Mouse (Mus musculus): ENCODE data around the gene Tmcc3. TPM values are rescaled to one million over a fixed set of nuclear protein-coding genes. Genes with fewer than 3 reads are reported as not detected.

The Tmcc3 gene
- polyA plus RNA-seq, 1 experiment, result 14.8 TPM

GRCm38 (mm10) chr10:94545259-94546019, 233.7 kb downstream of the Tmcc3 start:
- H3K9ac ChIP-seq (ENCODE audit: low read depth, poor library complexity, severe bottlenecking), result no peak overlapping the region
- H3K4me3 ChIP-seq (ENCODE audit: low read depth, low read length), result no peak overlapping the region
- no peak for TF ChIP-seq POLR2A (IDR thresholded peaks at IDR 0.05; ENCODE audit: insufficient read depth, low read length)
- TF ChIP-seq EP300 (IDR thresholded peaks at IDR 0.05; ENCODE audit: insufficient read depth, low read depth, low read length), result no peak
- no peak for TF ChIP-seq CTCF (IDR thresholded peaks at IDR 0.05; ENCODE audit: low read depth, low read length)
- no peak overlapping the region for H3K27ac ChIP-seq (ENCODE audit: insufficient read depth, low read length)
- H3K36me3 ChIP-seq (ENCODE audit: control insufficient read depth, insufficient read depth, low read length, poor library complexity, severe bottlenecking), result no peaks in the 10 kb centered on the region
- H3K4me1 ChIP-seq (ENCODE audit: control insufficient read depth, insufficient read depth, low read length), result peaks cover 2% of the 10 kb centered on the region
- no peaks in the 10 kb centered on the region; the same call in 1 of the 2 replicates for H3K9me3 ChIP-seq (replicated peaks; ENCODE audit: control insufficient read depth, insufficient read depth, low read length, poor library complexity, severe bottlenecking)
- H3K27me3 ChIP-seq (ENCODE audit: control insufficient read depth, insufficient read depth, low read length, poor library complexity, severe bottlenecking), result no peaks in the 10 kb centered on the region

- no peak overlapping the region for H3K4me3 ChIP-seq (ENCODE audit: low read depth, low read length)
- no peak overlapping the region for H3K27ac ChIP-seq (ENCODE audit: insufficient read depth, low read length)
- H3K9ac ChIP-seq (ENCODE audit: low read depth, poor library complexity, severe bottlenecking), result no peak overlapping the region
- no peak for TF ChIP-seq EP300 (IDR thresholded peaks at IDR 0.05; ENCODE audit: insufficient read depth, low read depth, low read length)
- TF ChIP-seq POLR2A (IDR thresholded peaks at IDR 0.05; ENCODE audit: insufficient read depth, low read length), result no peak
- TF ChIP-seq CTCF (IDR thresholded peaks at IDR 0.05; ENCODE audit: low read depth, low read length), result no peak
- H3K27me3 ChIP-seq (ENCODE audit: control insufficient read depth, insufficient read depth, low read length, poor library complexity, severe bottlenecking), result no peaks in the 10 kb centered on the region
- no peaks in the 10 kb centered on the region for H3K36me3 ChIP-seq (ENCODE audit: control insufficient read depth, insufficient read depth, low read length, poor library complexity, severe bottlenecking)
- H3K4me1 ChIP-seq (ENCODE audit: control insufficient read depth, insufficient read depth, low read length), result peaks cover 2% of the 10 kb centered on the region
- no peaks in the 10 kb centered on the region for H3K9me3 ChIP-seq (replicated peaks; ENCODE audit: control insufficient read depth, insufficient read depth, low read length, poor library complexity, severe bottlenecking)
These were observed 234.9 kb downstream of the Tmcc3 start for GRCm38 (mm10) chr10:94546617-94547016.

GRCm38 (mm10) chr10:94549511-94550232, 237.9 kb downstream of the Tmcc3 start:
- TF ChIP-seq EP300 (IDR thresholded peaks at IDR 0.05; ENCODE audit: insufficient read depth, low read depth, low read length) (no peak), POLR2A (IDR thresholded peaks at IDR 0.05; ENCODE audit: insufficient read depth, low read length) (no peak), CTCF (IDR thresholded peaks at IDR 0.05; ENCODE audit: low read depth, low read length) (no peak)
- Histone ChIP-seq H3K36me3 (ENCODE audit: control insufficient read depth, insufficient read depth, low read length, poor library complexity, severe bottlenecking) (no peaks in the 10 kb centered on the region), H3K4me3 (ENCODE audit: low read depth, low read length) (no peak overlapping the region), H3K9me3 (replicated peaks; ENCODE audit: control insufficient read depth, insufficient read depth, low read length, poor library complexity, severe bottlenecking) (no peaks in the 10 kb centered on the region), H3K9ac (ENCODE audit: low read depth, poor library complexity, severe bottlenecking) (no peak overlapping the region), H3K4me1 (ENCODE audit: control insufficient read depth, insufficient read depth, low read length) (peaks cover 2% of the 10 kb centered on the region), H3K27me3 (ENCODE audit: control insufficient read depth, insufficient read depth, low read length, poor library complexity, severe bottlenecking) (no peaks in the 10 kb centered on the region), H3K27ac (ENCODE audit: insufficient read depth, low read length) (no peak overlapping the region)

GRCm38 (mm10) chr10:94550649-94551048, 238.9 kb downstream of the Tmcc3 start:
- no peaks in the 10 kb centered on the region for H3K27me3 ChIP-seq (ENCODE audit: control insufficient read depth, insufficient read depth, low read length, poor library complexity, severe bottlenecking)
- no peak for TF ChIP-seq EP300 (IDR thresholded peaks at IDR 0.05; ENCODE audit: insufficient read depth, low read depth, low read length)
- TF ChIP-seq POLR2A (IDR thresholded peaks at IDR 0.05; ENCODE audit: insufficient read depth, low read length), result no peak
- no peak for TF ChIP-seq CTCF (IDR thresholded peaks at IDR 0.05; ENCODE audit: low read depth, low read length)

GRCm38 (mm10) chr10:94551065-94551464, 239.3 kb downstream of the Tmcc3 start:
- Histone ChIP-seq H3K4me1 (ENCODE audit: control insufficient read depth, insufficient read depth, low read length) (no peaks in the 10 kb centered on the region), H3K4me3 (ENCODE audit: low read depth, low read length) (no peak overlapping the region), H3K9ac (ENCODE audit: low read depth, poor library complexity, severe bottlenecking) (no peak overlapping the region), H3K9me3 (replicated peaks; ENCODE audit: control insufficient read depth, insufficient read depth, low read length, poor library complexity, severe bottlenecking) (no peaks in the 10 kb centered on the region), H3K36me3 (ENCODE audit: control insufficient read depth, insufficient read depth, low read length, poor library complexity, severe bottlenecking) (no peaks in the 10 kb centered on the region), H3K27ac (ENCODE audit: insufficient read depth, low read length) (no peak overlapping the region), H3K27me3 (ENCODE audit: control insufficient read depth, insufficient read depth, low read length, poor library complexity, severe bottlenecking) (no peaks in the 10 kb centered on the region)
- no peak for TF ChIP-seq POLR2A (IDR thresholded peaks at IDR 0.05; ENCODE audit: insufficient read depth, low read length)
- TF ChIP-seq EP300 (IDR thresholded peaks at IDR 0.05; ENCODE audit: insufficient read depth, low read depth, low read length), result no peak
- no peak for TF ChIP-seq CTCF (IDR thresholded peaks at IDR 0.05; ENCODE audit: low read depth, low read length)

More at GRCm38 (mm10) chr10:94550649-94551048, 238.9 kb downstream of the Tmcc3 start:
- no peaks in the 10 kb centered on the region for H3K4me1 ChIP-seq (ENCODE audit: control insufficient read depth, insufficient read depth, low read length)
- no peaks in the 10 kb centered on the region for H3K36me3 ChIP-seq (ENCODE audit: control insufficient read depth, insufficient read depth, low read length, poor library complexity, severe bottlenecking)
- H3K9ac ChIP-seq (ENCODE audit: low read depth, poor library complexity, severe bottlenecking), result no peak overlapping the region
- no peaks in the 10 kb centered on the region for H3K9me3 ChIP-seq (replicated peaks; ENCODE audit: control insufficient read depth, insufficient read depth, low read length, poor library complexity, severe bottlenecking)
- H3K27ac ChIP-seq (ENCODE audit: insufficient read depth, low read length), result no peak overlapping the region
- no peak overlapping the region for H3K4me3 ChIP-seq (ENCODE audit: low read depth, low read length)

- TF ChIP-seq EP300 (IDR thresholded peaks at IDR 0.05; ENCODE audit: insufficient read depth, low read depth, low read length), result no peak
- no peaks in the 10 kb centered on the region for H3K27me3 ChIP-seq (ENCODE audit: control insufficient read depth, insufficient read depth, low read length, poor library complexity, severe bottlenecking)
- no peak overlapping the region for H3K9ac ChIP-seq (ENCODE audit: low read depth, poor library complexity, severe bottlenecking)
- H3K9me3 ChIP-seq (replicated peaks; ENCODE audit: control insufficient read depth, insufficient read depth, low read length, poor library complexity, severe bottlenecking), result no peaks in the 10 kb centered on the region
- no peaks in the 10 kb centered on the region for H3K36me3 ChIP-seq (ENCODE audit: control insufficient read depth, insufficient read depth, low read length, poor library complexity, severe bottlenecking)
- H3K27ac ChIP-seq (ENCODE audit: insufficient read depth, low read length), result no peak overlapping the region
- H3K4me3 ChIP-seq (ENCODE audit: low read depth, low read length), result no peak overlapping the region
- H3K4me1 ChIP-seq (ENCODE audit: control insufficient read depth, insufficient read depth, low read length), result no peaks in the 10 kb centered on the region
These were observed 239.8 kb downstream of the Tmcc3 start for GRCm38 (mm10) chr10:94551511-94551910.

All from ES-Bruce4 (cell line).